Comparison of ENCODE assay signal across 8 mouse cellular contexts in genomic region chr14:21982096-21982591, GRCm38 (mm10). TPM values are rescaled to one million over a fixed set of nuclear protein-coding genes. Genes with fewer than 3 reads are reported as not detected.
DNase-seq lines count a peak whose midpoint lies in the region; ATAC-seq lines count a peak whose summit lies in the region.

No protein-coding gene starts in this region.

- H3K36me3 ChIP-seq in forebrain, embryonic 13.5 days (ENCODE audit: poor library complexity, severe bottlenecking) = no peaks in the 10 kb centered on the region
- H3K36me3 ChIP-seq in intestine, embryonic 16.5 days (ENCODE audit: control insufficient read depth, insufficient read depth, low read length) = no peaks in the 10 kb centered on the region; the same call in 1 of the 2 replicates
- no peaks in the 10 kb centered on the region for H3K36me3 ChIP-seq in midbrain, embryonic 16.5 days (ENCODE audit: control insufficient read depth, insufficient read depth, low read length)

- H3K9me3 ChIP-seq in forebrain, embryonic 13.5 days (replicated peaks) = no peaks in the 10 kb centered on the region
- H3K9me3 ChIP-seq in intestine, embryonic 16.5 days (ENCODE audit: control insufficient read depth, low read length) = no peaks in the 10 kb centered on the region
- H3K9me3 ChIP-seq in midbrain, embryonic 16.5 days (replicated peaks; ENCODE audit: control insufficient read depth, low read length, poor library complexity, severe bottlenecking) = no peaks in the 10 kb centered on the region

- H3K9ac ChIP-seq in forebrain, embryonic 13.5 days = peak overlapping the region; percentile 62
- H3K9ac ChIP-seq in intestine, embryonic 16.5 days (ENCODE audit: low read depth, low read length) = peak overlapping the region; percentile 78
- H3K9ac ChIP-seq in midbrain, embryonic 16.5 days (ENCODE audit: low read depth, low read length) = peak overlapping the region; percentile 56

- H3K4me3 ChIP-seq in forebrain, embryonic 13.5 days = peak overlapping the region; percentile 36
- H3K4me3 ChIP-seq in intestine, embryonic 16.5 days (ENCODE audit: low read length) = peak overlapping the region; percentile 54
- H3K4me3 ChIP-seq in midbrain, embryonic 16.5 days (ENCODE audit: low read depth, low read length) = peak overlapping the region; percentile 30; the same call in 1 of the 2 replicates

- H3K27ac ChIP-seq in forebrain, embryonic 13.5 days = peak overlapping the region; percentile 60
- H3K27ac ChIP-seq in intestine, embryonic 16.5 days (ENCODE audit: low read length) = peak overlapping the region; percentile 81
- peak overlapping the region; percentile 52 for H3K27ac ChIP-seq in midbrain, embryonic 16.5 days (ENCODE audit: low read length)

- 10% methylated on average over 14 of the region's 14 CpGs for WGBS in forebrain, embryonic 13.5 days
- WGBS in intestine, embryonic 16.5 days = 44% methylated on average over 14 of the region's 14 CpGs
- 23% methylated on average over 14 of the region's 14 CpGs for WGBS in midbrain, embryonic 16.5 days

- H3K27me3 ChIP-seq in forebrain, embryonic 13.5 days = peaks cover 77% of the 10 kb centered on the region
- no peaks in the 10 kb centered on the region for H3K27me3 ChIP-seq in intestine, embryonic 16.5 days (replicated peaks; ENCODE audit: control insufficient read depth, insufficient read depth, low read length)
- peaks cover 12% of the 10 kb centered on the region; the same call in 1 of the 2 replicates for H3K27me3 ChIP-seq in midbrain, embryonic 16.5 days (ENCODE audit: control insufficient read depth, insufficient read depth, low read depth, low read length)

- H3K4me2 ChIP-seq in forebrain, embryonic 13.5 days = peak overlapping the region; percentile 59
- H3K4me2 ChIP-seq in intestine, embryonic 16.5 days (ENCODE audit: low read depth, low read length) = peak overlapping the region; percentile 89
- peak overlapping the region; percentile 51 for H3K4me2 ChIP-seq in midbrain, embryonic 16.5 days (ENCODE audit: low read length)

- DNase-seq in ovary, postnatal 14 days (ENCODE audit: low spot score) = peak; percentile 44
- DNase-seq in ovary, postnatal 10 days (ENCODE audit: low spot score) = no peak
- no peak for DNase-seq in layer of hippocampus, adult 9-11 months
- no peak for DNase-seq in layer of hippocampus, postnatal 36 days
- DNase-seq in cerebellum, adult 9-11 months = no peak

- no peak for ATAC-seq in forebrain, embryonic 13.5 days
- no peak for ATAC-seq in intestine, embryonic 16.5 days
- no peak for ATAC-seq in midbrain, embryonic 16.5 days

- H3K4me1 ChIP-seq in forebrain, embryonic 13.5 days = peaks cover 42% of the 10 kb centered on the region
- H3K4me1 ChIP-seq in intestine, embryonic 16.5 days (ENCODE audit: control insufficient read depth, insufficient read depth, low read length) = peaks cover 9% of the 10 kb centered on the region
- H3K4me1 ChIP-seq in midbrain, embryonic 16.5 days (ENCODE audit: control insufficient read depth, insufficient read depth, low read length) = peaks cover 34% of the 10 kb centered on the region

RNA-seq across cellular contexts. Expression of gene Zfp503, which starts 7.3 kb away (rescaled TPM):
- polyA plus RNA-seq in forebrain, embryonic 13.5 days (2015; fragmentation: Nextera tagmentation; extraction: Ambion mirVana) = 6.1 and 7.7 TPM in 2 replicates
- polyA plus RNA-seq in intestine, embryonic 16.5 days (2015; fragmentation: Nextera tagmentation; extraction: Ambion mirVana) = 5.1 and 7.2 TPM in 2 replicates
- 4.0 and 4.4 TPM in 2 replicates for polyA plus RNA-seq in midbrain, embryonic 16.5 days (2015; fragmentation: Nextera tagmentation; extraction: Ambion mirVana)
- 1 to 10 TPM; 2.8 to 3.0 TPM for total RNA-seq in layer of hippocampus, postnatal 36 days (2021)

RNA-seq across cellular contexts. Expression of gene Lrmda, which starts 37.4 kb away (rescaled TPM):
- not detected in 2 replicates for polyA plus RNA-seq in forebrain, embryonic 13.5 days (2015; fragmentation: Nextera tagmentation; extraction: Ambion mirVana)
- polyA plus RNA-seq in intestine, embryonic 16.5 days (2015; fragmentation: Nextera tagmentation; extraction: Ambion mirVana) = 0.53 and 0.81 TPM in 2 replicates
- 0.34 TPM in 1 of 2 replicates, not detected in the other for polyA plus RNA-seq in midbrain, embryonic 16.5 days (2015; fragmentation: Nextera tagmentation; extraction: Ambion mirVana)
- total RNA-seq in layer of hippocampus, postnatal 36 days (2021) = 1 to 10 TPM in 1 of 2 experiments, under 1 TPM in 1; 0.87 to 1.0 TPM
